In the genomic region with DNA sequence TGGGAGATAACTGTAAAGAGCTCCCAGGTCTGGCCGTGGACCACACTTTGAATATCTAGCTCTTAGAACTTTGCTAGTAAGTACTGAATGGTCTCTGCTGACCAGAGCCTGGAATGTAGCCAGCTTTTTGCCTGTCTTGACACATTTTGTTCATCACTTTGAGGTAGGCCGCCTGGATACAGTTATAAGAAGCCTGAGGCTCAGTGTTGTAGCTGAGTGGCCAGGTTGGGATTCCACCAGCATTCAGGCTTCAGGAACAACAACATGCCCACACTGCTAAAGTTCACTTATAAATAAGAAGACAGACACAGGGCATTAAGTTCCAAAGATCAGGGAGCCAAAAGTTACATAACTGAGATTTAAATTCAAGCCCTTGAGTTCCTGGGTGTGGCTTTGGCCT, we compare ENCODE assay signal across 14 mouse cellular contexts. TPM values are rescaled to one million over a fixed set of nuclear protein-coding genes. Genes with fewer than 3 reads are reported as not detected.
"Had no signal": no experiment of that assay in that cellular context is flagged by ENCODE, and none has a peak within 500 bp of the region (broad histone marks: within the 10 kb centered on the region; RNA-seq: fewer than 3 reads in every experiment).

No protein-coding gene starts in this region.

- H3K9me3 ChIP-seq: limb, embryonic 10.5 days; liver, embryonic 15.5 days; midbrain, embryonic 13.5 days had no signal

- H3K4me1 ChIP-seq: liver, embryonic 15.5 days; midbrain, embryonic 13.5 days had no signal

- H3K4me3 ChIP-seq: left cerebral cortex, adult 2 months; limb, embryonic 10.5 days; liver, embryonic 15.5 days; midbrain, embryonic 13.5 days had no signal

- H3K9ac ChIP-seq: liver, embryonic 15.5 days; midbrain, embryonic 13.5 days had no signal

- DNase-seq: lung, adult 2 months; lung, postnatal 36 days; right cerebral cortex, adult 18-20 months; right cerebral cortex, postnatal 25 days; thymus, postnatal 36 days had no signal

- H3K27ac ChIP-seq: left cerebral cortex, adult 2 months; limb, embryonic 10.5 days; liver, embryonic 15.5 days; midbrain, embryonic 13.5 days had no signal

- H3K27me3 ChIP-seq: liver, embryonic 15.5 days; midbrain, embryonic 13.5 days had no signal

- H3K4me2 ChIP-seq: liver, embryonic 11.5 days; liver, embryonic 15.5 days; midbrain, embryonic 13.5 days had no signal

- ATAC-seq: intestine, embryonic 16.5 days; lung, postnatal 0 days; midbrain, embryonic 13.5 days had no signal

RNA-seq across cellular contexts. Expression of a gene that starts 12.4 kb away (rescaled TPM):
- total RNA-seq: megakaryocyte progenitor cell, adult 5-6 weeks had no signal
- polyA plus RNA-seq: small intestine, adult 2 months had no signal
